Mouse (Mus musculus): ENCODE measurements at regions not wholly inside any gene's neighbourhood (a gene's known extent, or its start where the extent isn't known, plus 50 kb on each side); places are given as distances from the start of the nearest gene placed in this dataset.

- DNase-seq (no peak), ATAC-seq (no peak)
- H3K27me3 ChIP-seq (ENCODE audit: insufficient read depth, low read length): no peaks in the 10 kb centered on the region
- no peaks in the 10 kb centered on the region for H3K9me3 ChIP-seq (ENCODE audit: low read length)
- H3K4me1 ChIP-seq (ENCODE audit: insufficient read depth): no peaks in the 10 kb centered on the region
- H3K9ac ChIP-seq (replicated peaks): no peak overlapping the region
- H3K4me3 ChIP-seq (ENCODE audit: low read depth, low read length): no peak overlapping the region
- no peak overlapping the region for H3K27ac ChIP-seq (ENCODE audit: low read depth)
- 51% methylated on average over 2 of the region's 2 CpGs for WGBS (ENCODE audit: insufficient replicate concordance)
- no peaks in the 10 kb centered on the region for H3K36me3 ChIP-seq (replicated peaks; ENCODE audit: insufficient read depth, low read length)
- H3K4me2 ChIP-seq (ENCODE audit: low read depth, low read length): no peak overlapping the region
- TF ChIP-seq CTCF (IDR thresholded peaks at IDR 0.05; ENCODE audit: low read depth) (no peak), EP300 (IDR thresholded peaks at IDR 0.05; ENCODE audit: low read depth) (no peak)
These were observed 340.9 kb upstream of the Gm11042 start for GRCm38 (mm10) chr12:74657036-74657648.

GRCm38 (mm10) chr12:74651256-74651655, 335.1 kb upstream of the Gm11042 start:
- Histone ChIP-seq H3K4me2 (ENCODE audit: low read depth, low read length) (no peak overlapping the region), H3K9me3 (ENCODE audit: low read length) (no peaks in the 10 kb centered on the region), H3K27ac (ENCODE audit: low read depth) (no peak overlapping the region), H3K4me3 (ENCODE audit: low read depth, low read length) (no peak overlapping the region), H3K27me3 (ENCODE audit: insufficient read depth, low read length) (no peaks in the 10 kb centered on the region), H3K4me1 (ENCODE audit: insufficient read depth) (no peaks in the 10 kb centered on the region), H3K9ac (replicated peaks) (no peak overlapping the region), H3K36me3 (replicated peaks; ENCODE audit: insufficient read depth, low read length) (no peaks in the 10 kb centered on the region)
- ATAC-seq (no peak), DNase-seq (no peak)
- WGBS (ENCODE audit: insufficient replicate concordance): 72% methylated on average over 1 of the region's 1 CpGs
- TF ChIP-seq CTCF (IDR thresholded peaks at IDR 0.05; ENCODE audit: low read depth) (no peak), EP300 (IDR thresholded peaks at IDR 0.05; ENCODE audit: low read depth) (no peak)

GRCm38 (mm10) chr12:74632827-74633226, 316.6 kb upstream of the Gm11042 start:
- no peaks in the 10 kb centered on the region for H3K9me3 ChIP-seq (ENCODE audit: low read length)
- H3K27ac ChIP-seq (ENCODE audit: low read depth): no peak overlapping the region
- no peaks in the 10 kb centered on the region for H3K4me1 ChIP-seq (ENCODE audit: insufficient read depth)
- TF ChIP-seq CTCF (IDR thresholded peaks at IDR 0.05; ENCODE audit: low read depth) (no peak), EP300 (IDR thresholded peaks at IDR 0.05; ENCODE audit: low read depth) (no peak)
- no peaks in the 10 kb centered on the region for H3K27me3 ChIP-seq (ENCODE audit: insufficient read depth, low read length)
- no peak overlapping the region for H3K9ac ChIP-seq (replicated peaks)
- H3K4me2 ChIP-seq (ENCODE audit: low read depth, low read length): no peak overlapping the region
- ATAC-seq: no peak
- no peaks in the 10 kb centered on the region for H3K36me3 ChIP-seq (replicated peaks; ENCODE audit: insufficient read depth, low read length)
- no peak for DNase-seq
- no peak overlapping the region for H3K4me3 ChIP-seq (ENCODE audit: low read depth, low read length)
- WGBS (ENCODE audit: insufficient replicate concordance): 72% methylated on average over 2 of the region's 2 CpGs

- H3K9me3 ChIP-seq (ENCODE audit: low read length): no peaks in the 10 kb centered on the region
- no peak overlapping the region for H3K27ac ChIP-seq (ENCODE audit: low read depth)
- no peak for DNase-seq
- H3K27me3 ChIP-seq (ENCODE audit: insufficient read depth, low read length): no peaks in the 10 kb centered on the region
- H3K4me2 ChIP-seq (ENCODE audit: low read depth, low read length): no peak overlapping the region
- ATAC-seq: no peak
- H3K4me3 ChIP-seq (ENCODE audit: low read depth, low read length): no peak overlapping the region
- WGBS (ENCODE audit: insufficient replicate concordance): 52% methylated on average over 2 of the region's 2 CpGs
- no peak for TF ChIP-seq EP300 (IDR thresholded peaks at IDR 0.05; ENCODE audit: low read depth)
- TF ChIP-seq CTCF (IDR thresholded peaks at IDR 0.05; ENCODE audit: low read depth): no peak
- no peaks in the 10 kb centered on the region for H3K36me3 ChIP-seq (replicated peaks; ENCODE audit: insufficient read depth, low read length)
- no peak overlapping the region for H3K9ac ChIP-seq (replicated peaks)
- no peaks in the 10 kb centered on the region for H3K4me1 ChIP-seq (ENCODE audit: insufficient read depth)
These were observed 279.0 kb upstream of the Gm11042 start for GRCm38 (mm10) chr12:74595208-74595607.

- no peak for DNase-seq
- no peaks in the 10 kb centered on the region for H3K9me3 ChIP-seq (ENCODE audit: low read length)
- no peak for ATAC-seq
- no peaks in the 10 kb centered on the region for H3K27me3 ChIP-seq (ENCODE audit: insufficient read depth, low read length)
- no peak overlapping the region for H3K4me3 ChIP-seq (ENCODE audit: low read depth, low read length)
- H3K27ac ChIP-seq (ENCODE audit: low read depth): no peak overlapping the region
- 43% methylated on average over 2 of the region's 2 CpGs for WGBS (ENCODE audit: insufficient replicate concordance)
- no peak overlapping the region for H3K9ac ChIP-seq (replicated peaks)
- H3K4me1 ChIP-seq (ENCODE audit: insufficient read depth): no peaks in the 10 kb centered on the region
- H3K4me2 ChIP-seq (ENCODE audit: low read depth, low read length): no peak overlapping the region
- no peaks in the 10 kb centered on the region for H3K36me3 ChIP-seq (replicated peaks; ENCODE audit: insufficient read depth, low read length)
- TF ChIP-seq EP300 (IDR thresholded peaks at IDR 0.05; ENCODE audit: low read depth) (no peak), CTCF (IDR thresholded peaks at IDR 0.05; ENCODE audit: low read depth) (no peak)
These were observed 238.4 kb upstream of the Gm11042 start for GRCm38 (mm10) chr12:74554599-74554998.

GRCm38 (mm10) chr12:74544172-74544571, 228.0 kb upstream of the Gm11042 start:
- Histone ChIP-seq H3K36me3 (replicated peaks; ENCODE audit: insufficient read depth, low read length) (no peaks in the 10 kb centered on the region), H3K9ac (replicated peaks) (no peak overlapping the region), H3K4me2 (ENCODE audit: low read depth, low read length) (no peak overlapping the region), H3K9me3 (ENCODE audit: low read length) (peaks cover 4% of the 10 kb centered on the region; the same call in 1 of the 2 replicates), H3K4me3 (ENCODE audit: low read depth, low read length) (no peak overlapping the region), H3K27ac (ENCODE audit: low read depth) (no peak overlapping the region), H3K4me1 (ENCODE audit: insufficient read depth) (no peaks in the 10 kb centered on the region), H3K27me3 (ENCODE audit: insufficient read depth, low read length) (no peaks in the 10 kb centered on the region)
- ATAC-seq (no peak), DNase-seq (no peak)
- 68% methylated on average over 2 of the region's 2 CpGs for WGBS (ENCODE audit: insufficient replicate concordance)
- no peak for TF ChIP-seq EP300 (IDR thresholded peaks at IDR 0.05; ENCODE audit: low read depth)
- TF ChIP-seq CTCF (IDR thresholded peaks at IDR 0.05; ENCODE audit: low read depth): no peak

GRCm38 (mm10) chr12:74534882-74535281, 218.7 kb upstream of the Gm11042 start:
- Histone ChIP-seq H3K4me1 (ENCODE audit: insufficient read depth) (no peaks in the 10 kb centered on the region), H3K27ac (ENCODE audit: low read depth) (no peak overlapping the region), H3K4me2 (ENCODE audit: low read depth, low read length) (no peak overlapping the region), H3K36me3 (replicated peaks; ENCODE audit: insufficient read depth, low read length) (no peaks in the 10 kb centered on the region), H3K27me3 (ENCODE audit: insufficient read depth, low read length) (no peaks in the 10 kb centered on the region), H3K9me3 (ENCODE audit: low read length) (no peaks in the 10 kb centered on the region), H3K4me3 (ENCODE audit: low read depth, low read length) (no peak overlapping the region), H3K9ac (replicated peaks) (no peak overlapping the region)
- 61% methylated on average over 2 of the region's 2 CpGs for WGBS (ENCODE audit: insufficient replicate concordance)
- ATAC-seq (no peak), DNase-seq (no peak)
- no peak for TF ChIP-seq EP300 (IDR thresholded peaks at IDR 0.05; ENCODE audit: low read depth)

Measured in liver, postnatal 0 days (tissue).